Mouse (Mus musculus): ENCODE results near the gene Ranbp17. TPM values are rescaled to one million over a fixed set of nuclear protein-coding genes. Genes with fewer than 3 reads are reported as not detected.
A peak's percentile ranks its signal among the peaks of the same experiment; 100 is the strongest.

Ranbp17 gene
- total RNA-seq, 2 experiments from 2014 or later = 7.4 to 7.6 TPM

- no peak for TF ChIP-seq CTCF (IDR thresholded peaks at IDR 0.05)
- no peak overlapping the region for H3K27ac ChIP-seq
- H3K4me3 ChIP-seq = no peak overlapping the region
- intact Hi-C loops (cut with DNase I) = no loop called here
- no peak for DNase-seq (ENCODE audit: extremely low spot score in 1 of 2, low spot score in 2 of 2)
Observed at GRCm38 (mm10) chr11:33399346-33399745, 114.2 kb downstream of the Ranbp17 start.

GRCm38 (mm10) chr11:33398701-33399100, 114.8 kb downstream of the Ranbp17 start:
- no peak overlapping the region for H3K27ac ChIP-seq

GRCm38 (mm10) chr11:33396275-33396674, 117.3 kb downstream of the Ranbp17 start:
- TF ChIP-seq CTCF (IDR thresholded peaks at IDR 0.05) = no peak
- no peak for DNase-seq (ENCODE audit: extremely low spot score in 1 of 2, low spot score in 2 of 2)
- H3K4me3 ChIP-seq = no peak overlapping the region
- H3K27ac ChIP-seq = no peak overlapping the region
- intact Hi-C loops (cut with DNase I) = no loop called here

More at GRCm38 (mm10) chr11:33398701-33399100, 114.8 kb downstream of the Ranbp17 start:
- no peak overlapping the region for H3K4me3 ChIP-seq
- intact Hi-C loops (cut with DNase I) = no loop called here
- no peak for TF ChIP-seq CTCF (IDR thresholded peaks at IDR 0.05)
- no peak for DNase-seq (ENCODE audit: extremely low spot score in 1 of 2, low spot score in 2 of 2)

- intact Hi-C loops (cut with DNase I) = no loop called here
- no peak for DNase-seq (ENCODE audit: extremely low spot score in 1 of 2, low spot score in 2 of 2)
- TF ChIP-seq CTCF (IDR thresholded peaks at IDR 0.05) = no peak
- H3K27ac ChIP-seq = no peak overlapping the region
- H3K4me3 ChIP-seq = no peak overlapping the region
Observed at GRCm38 (mm10) chr11:33394093-33394492, 119.5 kb downstream of the Ranbp17 start.

GRCm38 (mm10) chr11:33388685-33389084, 124.9 kb downstream of the Ranbp17 start:
- intact Hi-C loops (cut with DNase I) = no loop called here
- no peak for TF ChIP-seq CTCF (IDR thresholded peaks at IDR 0.05)
- DNase-seq (ENCODE audit: extremely low spot score in 1 of 2, low spot score in 2 of 2) = no peak
- Histone ChIP-seq H3K4me3 (no peak overlapping the region), H3K27ac (no peak overlapping the region)

DNA sequence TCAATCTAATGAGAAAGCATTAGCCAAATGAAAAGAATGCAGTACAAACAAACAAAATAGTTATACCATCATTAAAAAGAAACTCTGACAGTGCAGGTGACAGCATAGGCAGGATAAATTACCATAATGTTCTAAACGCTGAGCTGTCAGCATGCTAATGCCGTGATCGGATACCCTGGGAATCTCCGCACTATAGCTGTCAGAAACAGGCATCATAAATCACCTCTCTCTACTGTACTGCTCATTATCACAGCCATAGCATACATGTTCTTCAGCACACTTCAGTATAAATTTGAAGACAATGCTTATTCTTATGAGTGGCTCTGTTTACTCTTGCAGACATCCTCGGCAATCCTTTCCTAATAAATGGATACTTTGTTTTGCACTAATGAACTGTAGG, 151.7 kb downstream of the Ranbp17 start:
- no peak for DNase-seq (ENCODE audit: extremely low spot score in 1 of 2, low spot score in 2 of 2)
- intact Hi-C loops (cut with DNase I) = no loop called here
- Histone ChIP-seq H3K27ac (no peak overlapping the region), H3K4me3 (no peak overlapping the region)
- no peak for TF ChIP-seq CTCF (IDR thresholded peaks at IDR 0.05)

- no peak overlapping the region for H3K4me3 ChIP-seq
- no peak for TF ChIP-seq CTCF (IDR thresholded peaks at IDR 0.05)
- H3K27ac ChIP-seq = no peak overlapping the region
- intact Hi-C loops (cut with DNase I) = no loop called here
- DNase-seq (ENCODE audit: extremely low spot score in 1 of 2, low spot score in 2 of 2) = no peak
Observed at GRCm38 (mm10) chr11:33349269-33349668, 164.3 kb downstream of the Ranbp17 start.

DNA sequence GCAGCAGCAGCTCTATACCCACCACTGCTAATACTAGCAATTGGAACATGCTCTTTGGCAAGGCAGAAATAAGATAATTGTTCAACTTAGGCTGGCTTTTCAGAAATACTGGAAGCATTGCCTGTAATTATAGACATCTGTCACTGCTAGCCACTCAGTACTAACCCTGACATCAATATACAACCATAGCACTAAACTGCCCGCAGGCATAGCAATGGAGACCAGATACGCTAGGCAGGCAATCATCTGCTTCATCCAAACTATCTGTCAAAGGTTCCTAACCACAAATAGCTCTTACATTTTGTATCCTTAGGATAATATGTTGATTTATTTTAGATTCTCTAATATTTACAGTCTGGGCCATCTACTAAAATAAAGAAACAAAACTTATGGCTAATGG, 171.5 kb downstream of the Ranbp17 start:
- no peak for TF ChIP-seq CTCF (IDR thresholded peaks at IDR 0.05)
- H3K4me3 ChIP-seq = no peak overlapping the region
- intact Hi-C loops (cut with DNase I) = no loop called here
- no peak for DNase-seq (ENCODE audit: extremely low spot score in 1 of 2, low spot score in 2 of 2)
- no peak overlapping the region for H3K27ac ChIP-seq

DNA sequence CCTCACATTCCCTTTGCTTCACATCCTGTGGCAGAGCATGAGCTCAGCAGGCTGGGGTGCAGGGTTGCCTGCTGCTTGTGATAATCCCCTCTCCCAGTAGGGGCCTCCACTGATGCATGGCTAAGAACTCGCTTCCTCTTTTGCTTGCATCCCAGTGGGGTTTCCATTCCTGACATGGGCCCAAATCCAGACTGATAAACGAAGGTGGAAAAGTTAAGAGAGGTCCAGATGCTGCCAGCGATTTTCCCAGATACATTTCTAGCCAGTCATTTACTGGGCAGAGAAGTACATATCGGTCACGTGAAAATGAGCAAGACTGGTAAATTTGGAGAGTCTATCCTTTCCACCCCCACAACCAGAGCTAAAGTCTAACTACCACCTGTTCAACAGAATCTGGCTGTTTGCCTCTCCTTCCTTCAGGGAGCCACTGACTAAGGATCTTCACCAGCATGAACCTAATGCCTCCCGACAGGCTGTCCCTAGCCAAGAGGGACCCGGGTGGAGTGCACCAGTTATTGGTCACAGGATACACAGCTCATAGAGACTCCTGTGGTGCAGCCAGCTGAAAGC, 176.9 kb downstream of the Ranbp17 start:
- Histone ChIP-seq H3K27ac (no peak overlapping the region), H3K4me3 (no peak overlapping the region)
- peak; percentile 12 to 19 for DNase-seq (ENCODE audit: extremely low spot score in 1 of 2, low spot score in 2 of 2)
- intact Hi-C loops (cut with DNase I) = no loop called here
- TF ChIP-seq CTCF (IDR thresholded peaks at IDR 0.05) = peak; percentile 54

GRCm38 (mm10) chr11:33335616-33336015, 177.9 kb downstream of the Ranbp17 start:
- Histone ChIP-seq H3K4me3 (no peak overlapping the region), H3K27ac (no peak overlapping the region)
- intact Hi-C loops (cut with DNase I) = no loop called here
- no peak for DNase-seq (ENCODE audit: extremely low spot score in 1 of 2, low spot score in 2 of 2)
- no peak for TF ChIP-seq CTCF (IDR thresholded peaks at IDR 0.05)

DNA sequence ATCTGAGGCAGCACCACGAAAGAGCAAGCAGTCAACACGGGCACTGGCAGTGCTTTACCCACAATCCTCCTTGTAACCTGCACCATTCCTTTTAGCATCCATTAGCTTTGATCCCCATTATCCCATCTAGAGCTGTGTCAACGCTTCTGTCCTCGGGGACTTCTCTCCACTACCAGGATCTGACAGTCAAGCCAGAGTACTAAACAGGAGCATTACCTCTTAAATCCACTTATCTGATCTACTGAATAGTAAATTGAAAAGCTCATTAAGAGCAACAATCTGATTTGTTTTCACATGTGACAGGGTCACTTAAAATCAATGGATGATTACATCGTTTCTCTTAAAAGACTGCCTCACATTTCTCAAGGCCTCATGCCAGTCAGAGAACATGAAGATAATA, 181.4 kb downstream of the Ranbp17 start:
- Histone ChIP-seq H3K27ac (no peak overlapping the region), H3K4me3 (no peak overlapping the region)
- intact Hi-C loops (cut with DNase I) = no loop called here
- TF ChIP-seq CTCF (IDR thresholded peaks at IDR 0.05) = no peak
- DNase-seq (ENCODE audit: extremely low spot score in 1 of 2, low spot score in 2 of 2) = no peak

- TF ChIP-seq CTCF (IDR thresholded peaks at IDR 0.05) = no peak
- no peak for DNase-seq (ENCODE audit: extremely low spot score in 1 of 2, low spot score in 2 of 2)
- Histone ChIP-seq H3K27ac (no peak overlapping the region), H3K4me3 (no peak overlapping the region)
- intact Hi-C loops (cut with DNase I) = no loop called here
Observed at GRCm38 (mm10) chr11:33319006-33319611, 194.4 kb downstream of the Ranbp17 start.

- intact Hi-C loops (cut with DNase I) = no loop called here
- no peak for DNase-seq (ENCODE audit: extremely low spot score in 1 of 2, low spot score in 2 of 2)
- Histone ChIP-seq H3K27ac (no peak overlapping the region), H3K4me3 (no peak overlapping the region)
- TF ChIP-seq CTCF (IDR thresholded peaks at IDR 0.05) = no peak
Observed at GRCm38 (mm10) chr11:33309566-33309965, 204.0 kb downstream of the Ranbp17 start.
